Mouse (Mus musculus) midbrain, embryonic 12.5 days (tissue): Measurements from ENCODE around the gene Top1. TPM values are rescaled to one million over a fixed set of nuclear protein-coding genes. Genes with fewer than 3 reads are reported as not detected.

Experiments
- ATAC-seq: fragments of 200-750 bp; cut with Nextera tagmentation; 2 replicates; pipeline ENCODE4 v1.8.0; 2017; ENCODE audit warnings: low read depth, moderate TSS enrichment, moderate library complexity; ENCODE audit not compliant: low FRiP score
- H3K27ac ChIP-seq: fragments of 300-500 bp; sonication (generic); replicated peaks from 2 replicates; pipeline ENCODE4 v1.5.1; 2016; ENCODE audit warnings: mild to moderate bottlenecking
- H3K27me3 ChIP-seq: fragments of 300-500 bp; sonication (generic); 2 replicates; pipeline ENCODE4 v1.6.1; 2016; ENCODE audit warnings: mild to moderate bottlenecking
- H3K36me3 ChIP-seq: fragments of 300-500 bp; sonication (generic); 2 replicates; pipeline ENCODE4 v1.6.1; 2016
- H3K4me1 ChIP-seq: fragments of 300-500 bp; sonication (generic); 2 replicates; pipeline ENCODE4 v1.6.1; 2016
- H3K4me2 ChIP-seq: fragments of 300-500 bp; sonication (generic); replicated peaks from 2 replicates; pipeline ENCODE4 v1.6.1; 2016; ENCODE audit warnings: mild to moderate bottlenecking, moderate library complexity
- H3K4me3 ChIP-seq: fragments of 300-500 bp; sonication (generic); 2 replicates; pipeline ENCODE4 v1.5.1; 2016; ENCODE audit warnings: mild to moderate bottlenecking
- H3K9ac ChIP-seq: fragments of 300-500 bp; sonication (generic); replicated peaks from 2 replicates; pipeline ENCODE4 v1.6.1; 2016; ENCODE audit warnings: mild to moderate bottlenecking, moderate library complexity
- H3K9me3 ChIP-seq: fragments of 300-500 bp; sonication (generic); 2 replicates; pipeline ENCODE4 v1.6.1; 2016; ENCODE audit warnings: mild to moderate bottlenecking
- WGBS: fragments of 180-500 bp; shearing (Covaris S2); methylation state at CpG from one replicate; pipeline ENCODE4 v1.1.7; 2016; 5-methylcytosine and 5-hydroxymethylcytosine counted together
- polyA plus RNA-seq: library from polyadenylated mRNA; unstranded; fragments of >200 nt; fragmentation: Nextera tagmentation; extraction: Ambion mirVana; gene quantifications from 2 replicates; pipeline ENCODE4 v1.2.1, GENCODE M21; 2016

Top1 gene
- polyA plus RNA-seq, 1 experiment from 2014 or later, result 122 TPM

DNA sequence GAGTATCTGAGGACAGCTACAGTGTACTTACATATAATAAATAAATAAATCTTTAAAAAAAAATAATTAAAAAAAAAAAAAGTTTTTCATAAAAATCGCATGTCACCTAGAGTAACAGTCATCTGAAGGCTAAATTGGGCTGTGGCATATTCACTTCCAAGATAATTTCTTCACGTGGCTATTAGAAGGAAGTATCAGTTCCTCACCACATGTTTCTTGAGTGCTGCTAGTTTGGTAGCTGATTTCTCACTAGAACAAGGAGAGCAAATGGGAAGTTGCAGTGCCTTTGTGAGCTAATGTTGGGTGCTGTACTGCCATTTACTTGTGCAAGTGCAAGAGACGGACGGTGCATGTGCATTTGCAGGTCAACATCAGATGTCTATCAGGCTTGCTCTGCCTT lies 21.6 kb downstream of the Top1 start:
- Histone ChIP-seq H3K4me1 (no peaks in the 10 kb centered on the region), H3K9ac (no peak overlapping the region), H3K4me2 (no peak overlapping the region), H3K27me3 (no peaks in the 10 kb centered on the region), H3K4me3 (no peak overlapping the region), H3K27ac (no peak overlapping the region), H3K36me3 (peaks cover 18% of the 10 kb centered on the region), H3K9me3 (no peaks in the 10 kb centered on the region)
- ATAC-seq, result no peak
- WGBS, result 89% methylated on average over 4 of the region's 4 CpGs

GRCm38 (mm10) chr2:160700271-160700670 lies 54.6 kb downstream of the Top1 start:
- H3K27ac ChIP-seq, result no peak overlapping the region
- no peak overlapping the region for H3K4me3 ChIP-seq
- H3K9ac ChIP-seq, result no peak overlapping the region
- no peak overlapping the region for H3K4me2 ChIP-seq
- 80% methylated on average over 5 of the region's 5 CpGs for WGBS
- H3K27me3 ChIP-seq, result no peaks in the 10 kb centered on the region
- H3K4me1 ChIP-seq, result no peaks in the 10 kb centered on the region
- H3K36me3 ChIP-seq, result peaks cover 68% of the 10 kb centered on the region
- no peaks in the 10 kb centered on the region for H3K9me3 ChIP-seq
- no peak for ATAC-seq

- WGBS, result 89% methylated on average over 3 of the region's 3 CpGs
- H3K27me3 ChIP-seq, result no peaks in the 10 kb centered on the region
- H3K4me1 ChIP-seq, result no peaks in the 10 kb centered on the region
- H3K27ac ChIP-seq, result no peak overlapping the region
- ATAC-seq, result no peak
- H3K36me3 ChIP-seq, result peaks cover 75% of the 10 kb centered on the region
- no peak overlapping the region for H3K4me3 ChIP-seq
- no peak overlapping the region for H3K9ac ChIP-seq
- H3K9me3 ChIP-seq, result no peaks in the 10 kb centered on the region
- no peak overlapping the region for H3K4me2 ChIP-seq
Observed at GRCm38 (mm10) chr2:160701603-160702002, 55.9 kb downstream of the Top1 start.

GRCm38 (mm10) chr2:160702824-160703223 lies 57.1 kb downstream of the Top1 start:
- Histone ChIP-seq H3K9ac (no peak overlapping the region), H3K27ac (no peak overlapping the region), H3K36me3 (peaks cover 78% of the 10 kb centered on the region), H3K4me1 (no peaks in the 10 kb centered on the region), H3K9me3 (no peaks in the 10 kb centered on the region), H3K4me2 (no peak overlapping the region), H3K4me3 (no peak overlapping the region), H3K27me3 (no peaks in the 10 kb centered on the region)
- ATAC-seq, result no peak

DNA sequence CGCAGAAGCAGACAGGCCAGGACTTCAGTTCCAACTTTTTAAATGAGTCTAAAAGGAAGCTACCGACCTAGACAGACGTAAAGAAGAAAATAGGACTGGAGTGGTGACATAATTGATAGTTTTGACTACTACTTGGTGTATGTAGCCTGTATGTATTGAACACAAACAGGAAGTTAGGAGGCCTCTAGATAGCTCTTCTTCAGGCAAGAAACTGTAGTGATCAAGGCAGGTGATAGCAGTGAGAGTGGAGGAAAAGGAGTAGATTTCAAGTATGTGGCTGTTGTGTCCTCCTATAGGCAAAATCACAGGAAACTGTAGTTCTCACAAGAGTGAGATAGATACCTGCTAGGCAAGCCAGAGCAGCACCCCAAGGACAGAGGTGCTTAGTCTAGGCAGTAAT lies 62.0 kb downstream of the Top1 start:
- no peak overlapping the region for H3K9ac ChIP-seq
- no peaks in the 10 kb centered on the region for H3K4me1 ChIP-seq
- 95% methylated on average over 3 of the region's 3 CpGs for WGBS
- ATAC-seq, result no peak
- no peak overlapping the region for H3K27ac ChIP-seq
- H3K36me3 ChIP-seq, result peaks cover 81% of the 10 kb centered on the region
- no peaks in the 10 kb centered on the region for H3K9me3 ChIP-seq
- no peak overlapping the region for H3K4me3 ChIP-seq
- H3K4me2 ChIP-seq, result no peak overlapping the region
- H3K27me3 ChIP-seq, result no peaks in the 10 kb centered on the region

DNA sequence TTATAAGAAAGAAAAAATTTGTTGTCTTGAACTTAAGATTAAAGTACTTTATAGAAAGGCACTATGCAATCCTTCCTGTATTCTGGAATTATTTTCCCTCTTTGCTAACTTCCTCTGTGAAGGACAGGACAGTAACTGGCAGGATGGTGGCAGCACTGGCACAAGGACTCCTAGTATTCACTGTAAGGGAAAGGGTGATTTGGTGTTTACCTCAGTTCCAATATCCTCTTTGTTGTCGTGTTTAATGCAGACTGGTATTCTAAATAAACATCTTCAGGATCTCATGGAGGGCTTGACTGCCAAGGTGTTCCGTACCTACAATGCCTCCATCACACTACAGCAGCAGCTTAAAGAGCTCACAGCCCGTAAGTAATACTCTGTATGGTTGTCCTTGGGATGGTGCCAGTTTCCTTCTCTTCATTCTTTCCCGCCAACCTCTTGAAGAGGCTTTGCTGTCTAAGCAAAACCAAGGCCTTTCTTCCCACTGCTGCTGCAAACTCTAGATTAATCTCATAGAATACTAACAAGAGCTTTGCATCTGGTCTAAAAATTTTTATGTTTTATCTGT lies 69.9 kb downstream of the Top1 start:
- H3K4me1 ChIP-seq, result no peaks in the 10 kb centered on the region
- H3K4me2 ChIP-seq, result no peak overlapping the region
- ATAC-seq, result no peak
- 82% methylated on average over 4 of the region's 4 CpGs for WGBS
- H3K4me3 ChIP-seq, result no peak overlapping the region
- no peak overlapping the region for H3K9ac ChIP-seq
- H3K27ac ChIP-seq, result no peak overlapping the region
- no peaks in the 10 kb centered on the region for H3K9me3 ChIP-seq
- no peaks in the 10 kb centered on the region for H3K27me3 ChIP-seq
- H3K36me3 ChIP-seq, result peaks cover 94% of the 10 kb centered on the region

GRCm38 (mm10) chr2:160717269-160717668 lies 71.6 kb downstream of the Top1 start:
- Histone ChIP-seq H3K4me1 (no peaks in the 10 kb centered on the region), H3K4me3 (no peak overlapping the region), H3K9me3 (no peaks in the 10 kb centered on the region), H3K27ac (no peak overlapping the region), H3K36me3 (peaks cover 92% of the 10 kb centered on the region), H3K27me3 (no peaks in the 10 kb centered on the region), H3K4me2 (no peak overlapping the region), H3K9ac (no peak overlapping the region)
- 73% methylated on average over 5 of the region's 5 CpGs for WGBS
- no peak for ATAC-seq

GRCm38 (mm10) chr2:160718811-160719210 lies 73.1 kb downstream of the Top1 start:
- H3K9me3 ChIP-seq, result no peaks in the 10 kb centered on the region
- ATAC-seq, result no peak
- peaks cover 92% of the 10 kb centered on the region for H3K36me3 ChIP-seq
- no peak overlapping the region for H3K9ac ChIP-seq
- H3K4me2 ChIP-seq, result no peak overlapping the region
- no peak overlapping the region for H3K4me3 ChIP-seq
- no peaks in the 10 kb centered on the region for H3K4me1 ChIP-seq
- WGBS, result 94% methylated on average over 3 of the region's 3 CpGs
- H3K27ac ChIP-seq, result no peak overlapping the region
- H3K27me3 ChIP-seq, result no peaks in the 10 kb centered on the region

- ATAC-seq, result no peak
- Histone ChIP-seq H3K4me2 (no peak overlapping the region), H3K4me3 (no peak overlapping the region), H3K9ac (no peak overlapping the region), H3K27me3 (no peaks in the 10 kb centered on the region), H3K36me3 (peaks cover 73% of the 10 kb centered on the region), H3K4me1 (no peaks in the 10 kb centered on the region), H3K27ac (no peak overlapping the region), H3K9me3 (no peaks in the 10 kb centered on the region)
- 76% methylated on average over 4 of the region's 4 CpGs for WGBS
Observed at GRCm38 (mm10) chr2:160722714-160723113, 77.0 kb downstream of the Top1 start.

DNA sequence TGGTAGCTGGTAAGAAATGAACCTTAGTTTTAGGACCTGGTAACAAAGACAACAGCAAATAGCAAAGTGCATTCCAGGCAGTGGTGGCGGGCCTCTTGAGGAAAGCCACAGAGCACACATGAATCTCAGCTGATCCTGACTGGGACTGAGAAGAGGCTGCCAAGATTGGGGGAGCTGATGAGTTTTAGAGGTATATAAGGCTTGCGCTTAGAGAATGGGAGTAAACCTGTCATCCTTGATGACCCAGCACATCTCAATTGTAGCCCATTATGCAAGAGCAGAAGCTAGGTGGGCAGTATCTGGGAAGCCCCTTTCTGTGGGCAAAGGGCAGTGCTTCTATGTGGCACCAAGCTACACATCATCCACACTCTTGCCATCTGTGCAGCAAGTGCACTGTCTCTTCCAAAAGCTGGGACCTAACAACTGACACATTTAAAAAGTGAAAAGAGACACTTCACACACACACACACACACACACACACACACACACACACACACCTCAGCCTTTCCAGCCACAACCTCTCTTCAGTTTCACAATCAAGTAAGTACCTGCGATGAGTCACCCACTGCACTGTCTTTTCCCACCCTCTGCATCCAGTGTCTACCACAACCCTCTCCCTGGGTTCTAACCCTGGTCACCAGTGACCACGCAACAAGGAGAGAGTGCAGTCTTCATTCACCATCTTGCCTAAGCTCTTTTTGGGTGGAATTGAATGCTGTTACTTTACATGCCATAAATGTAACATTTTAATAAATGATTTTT lies 78.1 kb downstream of the Top1 start:
- WGBS, result 94% methylated on average over 4 of the region's 4 CpGs
- H3K9me3 ChIP-seq, result no peaks in the 10 kb centered on the region
- no peak overlapping the region for H3K27ac ChIP-seq
- no peak for ATAC-seq
- H3K27me3 ChIP-seq, result no peaks in the 10 kb centered on the region
- no peak overlapping the region for H3K4me3 ChIP-seq
- no peak overlapping the region for H3K9ac ChIP-seq
- no peaks in the 10 kb centered on the region for H3K4me1 ChIP-seq
- no peak overlapping the region for H3K4me2 ChIP-seq
- H3K36me3 ChIP-seq, result peaks cover 63% of the 10 kb centered on the region

- Histone ChIP-seq H3K4me3 (no peak overlapping the region), H3K4me1 (no peaks in the 10 kb centered on the region), H3K27ac (no peak overlapping the region), H3K4me2 (no peak overlapping the region), H3K9me3 (no peaks in the 10 kb centered on the region), H3K9ac (no peak overlapping the region), H3K27me3 (no peaks in the 10 kb centered on the region), H3K36me3 (peaks cover 56% of the 10 kb centered on the region)
- WGBS, result 92% methylated on average over 5 of the region's 5 CpGs
- no peak for ATAC-seq
Observed at GRCm38 (mm10) chr2:160724536-160724935, 78.8 kb downstream of the Top1 start.

- H3K4me3 ChIP-seq, result no peak overlapping the region
- WGBS, result 85% methylated on average over 6 of the region's 6 CpGs
- no peak for ATAC-seq
- H3K27me3 ChIP-seq, result 0 out of 2 replicates have a peak, but pooled peaks cover 3% of the 10 kb centered on the region
- peaks cover 10% of the 10 kb centered on the region; the same call in 1 of the 2 replicates for H3K4me1 ChIP-seq
- H3K4me2 ChIP-seq, result no peak overlapping the region
- no peak overlapping the region for H3K9ac ChIP-seq
- H3K27ac ChIP-seq, result no peak overlapping the region
- H3K9me3 ChIP-seq, result no peaks in the 10 kb centered on the region
- H3K36me3 ChIP-seq, result peaks cover 40% of the 10 kb centered on the region
Observed at GRCm38 (mm10) chr2:160725877-160726864, 80.5 kb downstream of the Top1 start.
